7 mouse cellular contexts compared by ENCODE assay signal in the genomic region with DNA sequence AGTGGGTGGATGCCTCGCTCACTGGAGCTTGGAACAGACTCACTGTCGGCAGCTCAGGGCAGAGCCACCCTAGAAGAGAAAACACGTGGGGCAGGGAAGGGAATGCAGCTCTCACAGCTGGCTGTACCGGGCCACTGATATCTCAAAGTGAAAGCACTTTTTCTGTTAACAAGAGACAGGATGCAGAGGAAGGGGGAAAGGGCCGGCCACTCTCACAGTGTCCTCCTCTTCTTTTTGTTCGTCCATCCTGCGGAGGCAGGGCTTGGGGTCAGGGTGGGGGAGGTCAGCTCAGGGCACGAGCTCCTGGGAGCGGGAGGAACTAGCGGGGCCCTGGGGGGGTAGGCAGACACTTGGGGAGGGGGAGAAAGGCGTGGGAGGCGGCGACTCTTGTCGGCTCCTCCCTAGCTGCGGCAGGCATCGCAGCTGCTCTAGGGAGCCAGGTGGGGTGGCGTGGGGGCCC.
A peak's percentile ranks its signal among the peaks of the same experiment; 100 is the strongest.
DNase-seq lines count a peak whose midpoint lies in the region; ATAC-seq and TF ChIP-seq lines count a peak whose summit lies in the region.

No protein-coding gene starts in this region.

- 0 out of 4 replicates have a peak, but pooled peaks cover 0 to 2% of the 10 kb centered on the region in 2 experiments for H3K4me1 ChIP-seq in ES-E14 (ENCODE audit: control insufficient read depth in 2 of 2, insufficient read depth in 2 of 2, low read length in 2 of 2, poor library complexity in 1 of 2)
- H3K4me1 ChIP-seq in heart, embryonic 13.5 days, result 0 out of 2 replicates have a peak, but pooled peaks cover 3% of the 10 kb centered on the region
- H3K4me1 ChIP-seq in kidney, embryonic 16.5 days (ENCODE audit: insufficient read depth, low read length), result 0 out of 2 replicates have a peak, but pooled peaks cover 2% of the 10 kb centered on the region

- H3K4me3 ChIP-seq in ES-E14 (ENCODE audit: insufficient read depth in 1 of 2, low read depth in 1 of 2, low read length in 2 of 2, poor library complexity in 1 of 2, severe bottlenecking in 1 of 2), result peak overlapping the region in 1 of 2 experiments; percentile 40; a peak in 1 of 4 replicates
- H3K4me3 ChIP-seq in heart, embryonic 13.5 days, result peak overlapping the region; percentile 57
- peak overlapping the region; percentile 50 for H3K4me3 ChIP-seq in kidney, embryonic 16.5 days (ENCODE audit: low read length)

- H3K27me3 ChIP-seq in heart, embryonic 13.5 days (replicated peaks), result no peaks in the 10 kb centered on the region
- H3K27me3 ChIP-seq in kidney, embryonic 16.5 days (ENCODE audit: insufficient read depth, low read length), result no peaks in the 10 kb centered on the region

- H3K36me3 ChIP-seq in ES-E14 (ENCODE audit: control insufficient read depth, insufficient read depth, low read length, poor library complexity, severe bottlenecking), result no peaks in the 10 kb centered on the region; the same call in 1 of the 2 replicates
- H3K36me3 ChIP-seq in heart, embryonic 13.5 days, result peaks cover 13% of the 10 kb centered on the region
- no peaks in the 10 kb centered on the region for H3K36me3 ChIP-seq in kidney, embryonic 16.5 days (ENCODE audit: insufficient read depth, low read length)

- DNase-seq in ES-E14 (ENCODE audit: low read depth, low spot score), result no peak
- DNase-seq in brain, embryonic 14.5 days (ENCODE audit: low read depth), result peak; percentile 5
- DNase-seq in lung, postnatal 36 days, result peak; percentile 33
- DNase-seq in retina, embryonic 14.5 days (ENCODE audit: low spot score), result peak; percentile 16
- DNase-seq in left cerebral cortex, postnatal 14 days (ENCODE audit: low spot score in 2 of 2), result no peak

- H3K9ac ChIP-seq in ES-E14 (ENCODE audit: insufficient read depth, low read depth, low read length, poor library complexity, severe bottlenecking), result peak overlapping the region; percentile 38; the same call in 1 of the 2 replicates
- H3K9ac ChIP-seq in heart, embryonic 13.5 days, result peak overlapping the region; percentile 78
- H3K9ac ChIP-seq in kidney, embryonic 16.5 days (replicated peaks; ENCODE audit: low read length), result peak overlapping the region; percentile 63

- TF ChIP-seq POLR2A in brain, embryonic 14.5 days (IDR thresholded peaks at IDR 0.05; ENCODE audit: borderline replicate concordance, extremely low read depth, insufficient read depth, insufficient read length, poor library complexity, severe bottlenecking), result no peak

- intact Hi-C loops in left cerebral cortex, postnatal 14 days (cut with DNase I), result no loop called here

- 0 out of 2 replicates have a peak overlapping the region, but pooled peaks have one; percentile 12 for H3K27ac ChIP-seq in ES-E14 (ENCODE audit: insufficient read depth, low read depth, low read length, poor library complexity, severe bottlenecking)
- peak overlapping the region; percentile 61 for H3K27ac ChIP-seq in heart, embryonic 13.5 days (replicated peaks)
- peak overlapping the region; percentile 53; the same call in 1 of the 2 replicates for H3K27ac ChIP-seq in kidney, embryonic 16.5 days (ENCODE audit: low read length)

- in situ Hi-C loops in ES-E14 (cut with MboI; ENCODE audit: low sequenced_read_pairs in 2 of 2, unreplicated experiment in 2 of 2), result no loop called here

- no peaks in the 10 kb centered on the region for H3K9me3 ChIP-seq in ES-E14 (ENCODE audit: control insufficient read depth, insufficient read depth, low read depth, low read length)
- H3K9me3 ChIP-seq in heart, embryonic 13.5 days, result 0 out of 2 replicates have a peak, but pooled peaks cover 5% of the 10 kb centered on the region
- peaks cover 5% of the 10 kb centered on the region for H3K9me3 ChIP-seq in kidney, embryonic 16.5 days (ENCODE audit: low read length)

- WGBS in heart, embryonic 13.5 days, result 29% methylated on average over 16 of the region's 17 CpGs
- 11% methylated on average over 17 of the region's 17 CpGs for WGBS in kidney, embryonic 16.5 days

- no peak for TF ChIP-seq CTCF in brain, embryonic 14.5 days (IDR thresholded peaks at IDR 0.05; ENCODE audit: borderline replicate concordance, extremely low read depth, insufficient read depth, insufficient read length)

- no peak; the same call in 1 of the 2 replicates for ATAC-seq in heart, embryonic 13.5 days (ENCODE audit: extremely low read depth, insufficient number of reproducible peaks, low FRiP score, low TSS enrichment)
- peak; percentile 81 for ATAC-seq in kidney, embryonic 16.5 days (ENCODE audit: low FRiP score, low TSS enrichment)

- H3K4me2 ChIP-seq in heart, embryonic 13.5 days, result peak overlapping the region; percentile 77
- peak overlapping the region; percentile 73 for H3K4me2 ChIP-seq in kidney, embryonic 16.5 days (replicated peaks; ENCODE audit: low read depth, low read length)

TF ChIP-seq in ES-E14, 5 proteins besides CTCF, POLR2A, EP300 and RAD21:
- no peak for TF ChIP-seq HCFC1 (IDR thresholded peaks at IDR 0.05; ENCODE audit: borderline replicate concordance, insufficient read depth, low read length)
- TF ChIP-seq MAFK (IDR thresholded peaks at IDR 0.05; ENCODE audit: insufficient read depth, low read depth, low read length), result no peak
- TF ChIP-seq ZC3H11A (IDR thresholded peaks at IDR 0.05; ENCODE audit: borderline replicate concordance, low read depth, low read length), result no peak
- no peak for TF ChIP-seq CHD2 (IDR thresholded peaks at IDR 0.05; ENCODE audit: low read depth, low read length)
- TF ChIP-seq ZNF384 (IDR thresholded peaks at IDR 0.05; ENCODE audit: low read depth, low read length), result no peak

Comparison
In these comparisons a context has a peak if more than half of its experiments do, and no peak if none do; other contexts are left out.
1. DNase-seq: peak in brain, embryonic 14.5 days (single experiment), lung, postnatal 36 days (single experiment) and retina, embryonic 14.5 days (single experiment); none in ES-E14 (single experiment) and left cerebral cortex, postnatal 14 days (0 of 2).
2. Peak in every context shown above with its lines, with median percentiles within 50 percentile points of each other: H3K27ac ChIP-seq and H3K9ac ChIP-seq.